Mouse (Mus musculus) lung, adult 2 months (tissue): Measurements from ENCODE around the gene 4430402I18Rik.

Source experiments
- CTCF ChIP-seq: fragments of 200-500 bp; IDR thresholded peaks from 2 replicates; pipeline ENCODE4 v1.5.1; 2011; ENCODE audit warnings: mild to moderate bottlenecking, low read length, control low read depth; ENCODE audit not compliant: insufficient read depth
- POLR2A ChIP-seq: fragments of 200-500 bp; IDR thresholded peaks from 2 replicates; pipeline ENCODE4 v1.6.1; 2011; ENCODE audit warnings: low read depth, mild to moderate bottlenecking, control low read depth, low read length, borderline replicate concordance; ENCODE audit errors: extremely low read depth

DNA sequence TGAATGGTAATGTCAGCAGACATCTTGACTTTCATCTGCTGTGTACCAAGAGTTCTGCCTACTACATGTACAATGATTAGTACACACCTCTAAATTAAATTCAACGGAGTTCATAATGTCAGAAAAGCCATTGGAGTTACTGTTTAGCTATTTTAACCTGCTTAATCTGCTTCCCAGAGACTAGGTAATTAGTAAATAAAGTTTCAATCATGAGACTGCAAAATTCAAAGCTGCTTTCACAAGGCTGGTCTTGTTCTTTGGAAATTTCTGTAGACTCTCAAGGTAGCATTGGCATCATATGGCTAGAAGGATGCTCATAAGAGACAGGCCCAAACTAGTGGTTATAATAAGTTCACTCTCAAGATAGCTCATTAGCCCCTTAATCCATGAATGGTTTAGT is 112.8 kb downstream of the 4430402I18Rik start:
- TF ChIP-seq CTCF: no peak
- no peak for TF ChIP-seq POLR2A
